Mouse (Mus musculus): Measurements from ENCODE around the gene Nr3c2. TPM values are rescaled to one million over a fixed set of nuclear protein-coding genes. Genes with fewer than 3 reads are reported as not detected.

Nr3c2 gene
- polyA plus RNA-seq, 1 experiment from 2014 or later = 5.0 TPM

GRCm38 (mm10) chr8:77034465-77034829, 135.2 kb downstream of the Nr3c2 start:
- H3K27ac ChIP-seq = no peak overlapping the region
- H3K36me3 ChIP-seq = no peaks in the 10 kb centered on the region
- no peak overlapping the region for H3K9ac ChIP-seq
- H3K4me1 ChIP-seq = no peaks in the 10 kb centered on the region
- no peaks in the 10 kb centered on the region for H3K9me3 ChIP-seq
- H3K27me3 ChIP-seq = no peaks in the 10 kb centered on the region
- H3K4me2 ChIP-seq = no peak overlapping the region
- no peak for ATAC-seq (ENCODE audit: insufficient number of reproducible peaks, low FRiP score, low TSS enrichment, low read depth)
- WGBS = 59% methylated on average over 7 of the region's 7 CpGs
- no peak overlapping the region for H3K4me3 ChIP-seq

- Histone ChIP-seq H3K4me1 (no peaks in the 10 kb centered on the region), H3K4me2 (no peak overlapping the region), H3K9me3 (no peaks in the 10 kb centered on the region), H3K36me3 (no peaks in the 10 kb centered on the region), H3K4me3 (no peak overlapping the region), H3K27ac (no peak overlapping the region), H3K9ac (no peak overlapping the region), H3K27me3 (no peaks in the 10 kb centered on the region)
- ATAC-seq (ENCODE audit: insufficient number of reproducible peaks, low FRiP score, low TSS enrichment, low read depth) = no peak
- WGBS = 94% methylated on average over 5 of the region's 5 CpGs
Measured at GRCm38 (mm10) chr8:77041214-77041613, 142.0 kb downstream of the Nr3c2 start.

- H3K4me2 ChIP-seq = no peak overlapping the region
- H3K36me3 ChIP-seq = no peaks in the 10 kb centered on the region
Measured at GRCm38 (mm10) chr8:77044849-77045248, 145.6 kb downstream of the Nr3c2 start.

GRCm38 (mm10) chr8:77045711-77046110, 146.5 kb downstream of the Nr3c2 start:
- H3K36me3 ChIP-seq = no peaks in the 10 kb centered on the region
- ATAC-seq (ENCODE audit: insufficient number of reproducible peaks, low FRiP score, low TSS enrichment, low read depth) = no peak
- H3K4me2 ChIP-seq = no peak overlapping the region
- WGBS = 87% methylated on average over 1 of the region's 1 CpGs
- no peaks in the 10 kb centered on the region for H3K27me3 ChIP-seq
- no peaks in the 10 kb centered on the region for H3K9me3 ChIP-seq
- no peak overlapping the region for H3K9ac ChIP-seq
- H3K4me1 ChIP-seq = no peaks in the 10 kb centered on the region
- H3K27ac ChIP-seq = no peak overlapping the region
- no peak overlapping the region for H3K4me3 ChIP-seq

More at GRCm38 (mm10) chr8:77044849-77045248, 145.6 kb downstream of the Nr3c2 start:
- no peak overlapping the region for H3K4me3 ChIP-seq
- WGBS = 85% methylated on average over 12 of the region's 12 CpGs
- no peaks in the 10 kb centered on the region for H3K9me3 ChIP-seq
- H3K9ac ChIP-seq = no peak overlapping the region
- no peak for ATAC-seq (ENCODE audit: insufficient number of reproducible peaks, low FRiP score, low TSS enrichment, low read depth)
- no peaks in the 10 kb centered on the region for H3K4me1 ChIP-seq
- no peaks in the 10 kb centered on the region for H3K27me3 ChIP-seq
- H3K27ac ChIP-seq = no peak overlapping the region

GRCm38 (mm10) chr8:77046217-77046616, 147.0 kb downstream of the Nr3c2 start:
- no peak overlapping the region for H3K4me2 ChIP-seq
- H3K36me3 ChIP-seq = no peaks in the 10 kb centered on the region
- H3K9ac ChIP-seq = no peak overlapping the region
- 90% methylated on average over 5 of the region's 5 CpGs for WGBS
- H3K27ac ChIP-seq = no peak overlapping the region
- H3K9me3 ChIP-seq = no peaks in the 10 kb centered on the region
- H3K27me3 ChIP-seq = no peaks in the 10 kb centered on the region
- ATAC-seq (ENCODE audit: insufficient number of reproducible peaks, low FRiP score, low TSS enrichment, low read depth) = no peak
- no peak overlapping the region for H3K4me3 ChIP-seq
- H3K4me1 ChIP-seq = no peaks in the 10 kb centered on the region

- Histone ChIP-seq H3K4me2 (no peak overlapping the region), H3K4me1 (no peaks in the 10 kb centered on the region), H3K27me3 (no peaks in the 10 kb centered on the region), H3K36me3 (no peaks in the 10 kb centered on the region), H3K9ac (no peak overlapping the region), H3K9me3 (no peaks in the 10 kb centered on the region), H3K4me3 (no peak overlapping the region), H3K27ac (no peak overlapping the region)
- ATAC-seq (ENCODE audit: insufficient number of reproducible peaks, low FRiP score, low TSS enrichment, low read depth) = no peak
- 72% methylated on average over 3 of the region's 3 CpGs for WGBS
Measured at GRCm38 (mm10) chr8:77046731-77047130, 147.5 kb downstream of the Nr3c2 start.

GRCm38 (mm10) chr8:77051399-77052275, 152.4 kb downstream of the Nr3c2 start:
- ATAC-seq (ENCODE audit: insufficient number of reproducible peaks, low FRiP score, low TSS enrichment, low read depth) = no peak
- H3K36me3 ChIP-seq = no peaks in the 10 kb centered on the region
- H3K4me3 ChIP-seq = no peak overlapping the region
- no peaks in the 10 kb centered on the region for H3K27me3 ChIP-seq
- H3K9ac ChIP-seq = no peak overlapping the region
- 78% methylated on average over 10 of the region's 10 CpGs for WGBS
- no peaks in the 10 kb centered on the region for H3K9me3 ChIP-seq
- H3K27ac ChIP-seq = no peak overlapping the region
- no peaks in the 10 kb centered on the region for H3K4me1 ChIP-seq
- H3K4me2 ChIP-seq = no peak overlapping the region

- H3K27me3 ChIP-seq = no peaks in the 10 kb centered on the region
- H3K36me3 ChIP-seq = no peaks in the 10 kb centered on the region
- H3K27ac ChIP-seq = no peak overlapping the region
- H3K9ac ChIP-seq = no peak overlapping the region
- no peaks in the 10 kb centered on the region for H3K9me3 ChIP-seq
- WGBS = 92% methylated on average over 3 of the region's 3 CpGs
- no peak overlapping the region for H3K4me2 ChIP-seq
- H3K4me1 ChIP-seq = no peaks in the 10 kb centered on the region
- ATAC-seq (ENCODE audit: insufficient number of reproducible peaks, low FRiP score, low TSS enrichment, low read depth) = no peak
- no peak overlapping the region for H3K4me3 ChIP-seq
Measured at GRCm38 (mm10) chr8:77055492-77056021, 156.3 kb downstream of the Nr3c2 start.

GRCm38 (mm10) chr8:77056853-77057252, 157.6 kb downstream of the Nr3c2 start:
- Histone ChIP-seq H3K36me3 (no peaks in the 10 kb centered on the region), H3K27me3 (no peaks in the 10 kb centered on the region), H3K4me1 (no peaks in the 10 kb centered on the region), H3K9me3 (no peaks in the 10 kb centered on the region), H3K4me3 (no peak overlapping the region), H3K27ac (no peak overlapping the region), H3K9ac (no peak overlapping the region), H3K4me2 (no peak overlapping the region)
- 81% methylated on average over 6 of the region's 6 CpGs for WGBS
- no peak for ATAC-seq (ENCODE audit: insufficient number of reproducible peaks, low FRiP score, low TSS enrichment, low read depth)

GRCm38 (mm10) chr8:77082687-77083086, 183.4 kb downstream of the Nr3c2 start:
- Histone ChIP-seq H3K4me2 (no peak overlapping the region), H3K9me3 (no peaks in the 10 kb centered on the region), H3K36me3 (no peaks in the 10 kb centered on the region), H3K27ac (no peak overlapping the region), H3K27me3 (no peaks in the 10 kb centered on the region), H3K9ac (no peak overlapping the region), H3K4me1 (peaks cover 16% of the 10 kb centered on the region; the same call in 1 of the 2 replicates), H3K4me3 (no peak overlapping the region)
- ATAC-seq (ENCODE audit: insufficient number of reproducible peaks, low FRiP score, low TSS enrichment, low read depth) = no peak
- WGBS = 41% methylated on average over 4 of the region's 4 CpGs

GRCm38 (mm10) chr8:77086036-77086435, 186.8 kb downstream of the Nr3c2 start:
- H3K36me3 ChIP-seq = no peaks in the 10 kb centered on the region
- 28% methylated on average over 8 of the region's 8 CpGs for WGBS
- H3K27ac ChIP-seq = peak overlapping the region; percentile 38; the same call in 1 of the 2 replicates
- H3K4me1 ChIP-seq = peaks cover 21% of the 10 kb centered on the region; the same call in 1 of the 2 replicates
- no peak for ATAC-seq (ENCODE audit: insufficient number of reproducible peaks, low FRiP score, low TSS enrichment, low read depth)
- H3K9ac ChIP-seq = no peak overlapping the region
- H3K4me2 ChIP-seq = peak overlapping the region; percentile 19
- H3K4me3 ChIP-seq = no peak overlapping the region
- no peaks in the 10 kb centered on the region for H3K27me3 ChIP-seq
- H3K9me3 ChIP-seq = no peaks in the 10 kb centered on the region

- 31% methylated on average over 4 of the region's 4 CpGs for WGBS
- Histone ChIP-seq H3K4me3 (no peak overlapping the region), H3K9me3 (no peaks in the 10 kb centered on the region), H3K36me3 (no peaks in the 10 kb centered on the region), H3K4me2 (no peak overlapping the region), H3K27ac (no peak overlapping the region), H3K27me3 (no peaks in the 10 kb centered on the region), H3K9ac (no peak overlapping the region), H3K4me1 (no peaks in the 10 kb centered on the region)
- no peak for ATAC-seq (ENCODE audit: insufficient number of reproducible peaks, low FRiP score, low TSS enrichment, low read depth)
Measured at GRCm38 (mm10) chr8:77096721-77097120, 197.5 kb downstream of the Nr3c2 start.
